Mouse (Mus musculus) heart, postnatal 10 days (tissue): ENCODE measurements around the gene Vsx1. TPM values are rescaled to one million over a fixed set of nuclear protein-coding genes. Genes with fewer than 3 reads are reported as not detected.

ENCODE experiments used
- DNase-seq, 2 experiments: peaks; one replicate each; pipeline ENCODE4 v3.0.0; 2021
- intact Hi-C: fragments of 180-260 bp; cut with DNase I; formaldehyde crosslinking; loops from one replicate; pipeline ENCODE4 v1.15.1; 2025
- total RNA-seq, 2 experiments: library from RNA; stranded (reverse); gene quantifications; 2 replicates each; pipeline ENCODE4 v1.2.3; 2021

Gene Vsx1
- total RNA-seq, 2 experiments from 2014 or later: not detected

DNA sequence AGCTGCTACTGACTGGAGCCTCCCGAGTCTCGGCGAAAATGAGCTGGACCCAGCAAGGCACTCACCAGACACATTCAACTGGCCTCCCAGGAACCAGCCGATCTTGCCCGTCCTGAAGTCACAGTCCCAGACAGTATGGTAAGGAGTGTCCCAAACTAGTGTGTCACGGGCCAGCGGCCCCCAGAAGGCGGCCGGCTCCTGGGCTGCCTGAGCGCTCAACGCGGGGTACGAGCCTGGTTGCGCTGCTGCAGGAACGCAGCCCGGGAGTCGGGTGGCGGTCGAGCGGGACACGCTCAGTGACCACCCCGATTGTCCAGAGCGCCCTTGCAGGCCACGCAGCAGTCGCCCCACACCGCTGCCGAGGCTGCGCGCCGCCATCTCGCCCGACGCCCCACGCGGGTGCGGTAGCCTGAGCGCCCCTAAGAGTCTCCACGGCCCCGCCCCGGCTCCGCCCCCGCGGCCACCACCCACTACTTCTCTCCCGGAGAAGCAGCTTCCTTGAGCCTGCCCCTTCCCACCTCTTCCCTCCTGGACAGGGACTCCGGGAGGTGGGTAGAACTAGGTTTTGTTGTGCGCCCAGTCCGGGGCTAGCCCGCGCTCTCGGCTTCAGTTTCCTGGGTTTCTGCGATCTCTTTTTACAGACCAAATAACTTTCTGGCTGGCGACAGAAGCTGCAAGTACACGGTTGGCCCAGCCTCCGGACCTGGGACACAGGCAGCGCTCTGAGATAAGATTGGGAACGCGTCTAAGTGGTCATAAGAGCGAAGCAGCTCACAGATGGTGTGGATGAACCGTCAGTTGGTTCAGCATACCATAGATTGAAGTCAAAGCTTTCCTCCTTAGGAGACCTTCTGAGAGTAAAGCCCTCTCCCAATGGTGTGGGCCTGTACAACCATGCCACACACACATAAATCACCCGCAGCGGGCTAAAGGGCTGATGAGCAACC is 21.1 kb downstream of the Vsx1 start, which contains the start of gene Acss1:
Gene Acss1, minus strand, starts transcription at position 681 of the 947 bp plus-strand sequence.
- peak; percentile 71 to 74 for DNase-seq
- intact Hi-C loops: no loop called here

GRCm38 (mm10) chr2:150667065-150667819 is 21.9 kb downstream of the Vsx1 start:
- intact Hi-C loops: no loop called here
- DNase-seq: peak; percentile 30 to 40

DNA sequence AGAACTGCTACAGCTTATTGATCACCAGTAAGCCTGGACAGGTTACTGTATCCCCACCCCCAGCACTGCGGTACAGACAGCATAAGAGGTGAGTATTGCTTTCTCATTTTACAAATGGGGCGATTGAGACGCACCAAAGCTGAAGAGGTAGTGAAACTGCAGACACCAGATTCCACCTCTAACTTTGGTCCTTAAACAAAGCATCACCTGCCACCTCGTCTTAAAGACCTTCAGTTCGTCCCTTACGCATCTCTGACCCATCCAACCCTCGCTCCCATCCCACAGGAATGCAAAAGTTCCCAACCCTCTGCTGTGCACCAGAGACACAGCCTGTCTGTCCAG is 22.5 kb downstream of the Vsx1 start:
- intact Hi-C loops: no loop called here

DNA sequence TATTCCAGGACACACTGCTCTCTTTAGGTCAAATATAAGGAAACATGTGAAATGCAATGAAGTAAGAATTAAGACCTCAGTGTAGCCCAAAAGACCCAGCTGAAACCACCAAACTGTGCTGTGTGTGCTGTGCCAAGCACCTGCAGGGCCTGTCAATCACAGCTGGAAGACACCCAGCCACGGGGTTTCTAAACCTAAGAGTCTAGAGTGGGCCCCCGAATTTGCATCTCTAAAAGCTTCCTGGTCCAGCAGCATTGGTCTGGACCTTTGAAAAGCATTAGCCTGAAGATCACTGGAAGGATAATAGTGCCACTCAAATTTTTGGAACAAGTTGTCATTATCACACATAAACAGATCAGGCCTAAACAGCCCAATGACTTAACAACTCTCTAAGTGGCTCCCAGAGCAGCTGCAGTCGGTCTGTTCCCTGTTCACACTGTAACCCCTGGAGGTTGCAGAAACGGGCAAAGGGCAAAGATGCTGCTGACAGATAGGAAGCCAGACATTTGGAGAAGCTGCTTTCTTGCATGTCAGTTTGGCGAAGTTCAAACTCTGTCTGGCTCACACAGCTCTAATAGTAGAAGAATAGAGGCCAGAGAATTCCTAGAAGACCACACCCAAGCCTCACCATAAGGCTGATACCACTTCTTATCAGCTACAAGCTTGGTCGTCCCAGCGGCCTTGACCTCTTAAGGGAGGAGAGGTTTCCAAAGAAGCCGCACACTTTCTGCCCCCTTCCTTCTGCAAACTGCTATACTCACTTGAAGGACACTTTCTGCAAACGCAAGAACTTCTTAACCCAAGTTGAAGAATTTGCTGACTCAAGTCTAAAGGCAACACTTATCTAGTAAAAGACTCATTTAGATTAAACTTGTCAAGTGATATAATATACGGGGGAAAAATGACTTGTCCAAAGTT is 23.4 kb downstream of the Vsx1 start:
- DNase-seq: peak; percentile 30 to 43
- intact Hi-C loops: no loop called here

More for the DNA sequence above, 22.5 kb downstream of the Vsx1 start:
- DNase-seq: no peak

- intact Hi-C loops: no loop called here
- DNase-seq: no peak
These were observed 24.2 kb downstream of the Vsx1 start for GRCm38 (mm10) chr2:150665006-150665405.

DNA sequence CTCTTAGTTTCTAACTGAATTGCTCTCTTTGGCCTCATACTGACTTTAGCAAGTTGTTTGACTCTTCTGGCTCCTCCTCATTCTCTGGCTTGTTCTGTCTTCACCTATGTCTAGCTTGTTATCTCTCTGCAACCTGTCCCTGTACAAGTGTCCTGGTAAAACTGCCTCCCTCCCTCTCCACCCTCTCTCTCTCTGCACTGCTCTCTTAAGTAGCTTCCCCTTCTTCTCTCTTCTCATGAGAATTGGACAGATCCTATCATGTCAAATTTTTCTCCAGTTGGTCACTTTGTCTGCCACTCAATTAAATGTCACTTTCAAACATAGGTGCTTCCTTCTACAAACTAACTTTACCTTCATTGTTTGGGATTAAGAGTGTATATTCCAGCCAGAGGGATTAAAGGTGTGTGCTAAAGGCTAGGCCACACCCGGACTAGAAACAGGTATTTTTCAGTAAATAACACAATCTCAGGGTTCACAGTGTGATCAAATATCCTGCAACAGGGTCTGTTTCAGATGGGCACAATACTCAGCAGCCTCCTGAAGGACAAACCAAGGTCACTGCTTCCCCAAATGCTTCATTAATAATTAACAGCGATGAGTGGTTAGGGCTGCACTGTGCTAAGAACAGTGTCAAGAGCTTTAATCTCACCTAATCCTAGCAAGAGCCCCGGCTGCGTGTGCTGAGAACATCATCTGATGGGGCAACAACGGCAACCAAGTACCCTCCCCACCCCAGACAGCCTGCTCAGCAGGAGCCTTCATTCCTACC is 24.8 kb downstream of the Vsx1 start:
- intact Hi-C loops: no loop called here
- no peak for DNase-seq

- peak; percentile 73 to 74 for DNase-seq
- intact Hi-C loops: no loop called here
These were observed 25.9 kb downstream of the Vsx1 start for GRCm38 (mm10) chr2:150663255-150663654.

- DNase-seq: no peak
- intact Hi-C loops: no loop called here
These were observed 27.2 kb downstream of the Vsx1 start for GRCm38 (mm10) chr2:150662007-150662406.

DNA sequence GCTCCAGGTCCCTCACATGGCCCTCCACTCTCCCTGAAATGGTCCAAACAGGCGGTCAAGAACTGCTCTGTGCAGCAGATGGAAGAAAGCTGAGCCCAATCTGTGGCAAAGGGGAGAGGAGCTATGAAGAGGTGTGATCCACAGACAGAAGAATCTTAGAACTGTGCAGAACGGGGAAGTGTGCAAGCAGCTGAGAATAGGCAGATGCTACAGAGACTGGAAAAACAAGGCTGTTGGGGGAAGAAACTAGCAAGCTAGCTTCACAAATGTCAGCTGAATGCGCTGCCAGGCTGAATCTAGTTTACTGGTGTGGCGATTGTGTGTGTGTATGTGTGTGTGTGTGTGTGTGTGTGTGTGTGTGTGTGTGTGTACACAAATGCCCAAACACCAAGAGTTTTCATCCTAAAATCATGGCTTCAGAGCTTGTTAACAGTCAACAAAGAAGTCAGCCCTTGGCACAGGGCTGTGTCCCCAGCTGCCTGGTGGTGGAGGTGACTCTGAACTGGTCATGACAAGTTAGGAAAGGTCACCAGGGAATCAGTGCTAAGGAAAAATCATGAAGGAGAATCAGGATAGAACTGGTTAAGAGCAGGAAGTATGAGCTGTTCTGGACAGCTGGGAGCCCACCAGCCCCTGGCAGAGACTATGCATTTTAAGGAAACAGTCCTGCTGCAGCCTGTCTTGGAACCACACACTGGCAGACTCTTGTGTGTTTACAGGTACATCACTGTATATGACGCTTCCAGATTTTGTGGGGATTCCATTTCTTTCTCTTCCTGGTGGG is 28.3 kb downstream of the Vsx1 start:
- DNase-seq: peak; percentile 34 to 40
- intact Hi-C loops: no loop called here

DNA sequence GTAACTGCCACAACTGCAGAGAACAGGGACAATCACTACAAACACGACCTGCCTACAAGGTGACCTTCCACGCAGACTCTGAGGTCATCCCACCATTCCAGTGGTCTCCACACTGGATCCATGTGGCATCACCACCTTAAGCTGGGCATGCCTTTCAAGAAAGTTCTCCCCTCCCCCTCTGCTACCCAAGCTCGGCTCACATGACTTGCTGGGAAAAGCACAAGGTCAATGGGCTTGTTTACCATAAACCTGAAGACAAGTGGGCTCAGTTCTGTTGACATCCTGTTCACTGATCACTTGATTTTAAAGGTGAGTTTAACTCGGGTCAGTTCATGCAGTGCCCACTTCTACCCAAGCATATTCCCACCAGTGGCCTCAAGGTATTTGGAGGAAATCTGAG is 29.1 kb downstream of the Vsx1 start:
- intact Hi-C loops: no loop called here
- DNase-seq: no peak

GRCm38 (mm10) chr2:150656975-150657768 is 32.0 kb downstream of the Vsx1 start:
- DNase-seq: no peak
- intact Hi-C loops: no loop called here

- DNase-seq: no peak
- intact Hi-C loops: no loop called here
These were observed 33.0 kb downstream of the Vsx1 start for GRCm38 (mm10) chr2:150656112-150656511.

DNA sequence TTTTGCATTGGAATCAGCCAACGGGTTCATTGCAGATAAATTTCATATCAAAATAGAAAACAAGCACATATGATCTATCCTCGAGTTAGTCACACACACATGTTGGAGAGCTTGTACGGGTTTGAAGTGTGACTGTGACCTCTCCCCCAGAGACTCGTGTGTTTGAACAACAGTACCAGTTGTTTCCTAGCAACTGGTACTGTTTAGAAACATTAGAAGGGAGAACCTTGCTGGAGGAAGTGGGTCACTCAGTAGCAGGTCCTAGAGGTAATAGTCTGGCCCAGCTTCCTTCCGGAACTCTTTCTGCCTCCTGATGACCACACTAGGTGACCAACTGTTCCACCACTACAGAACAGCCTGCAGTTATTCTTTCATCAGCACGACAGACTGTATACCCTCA is 33.9 kb downstream of the Vsx1 start:
- no peak for DNase-seq
- intact Hi-C loops: no loop called here

- intact Hi-C loops: no loop called here
- DNase-seq: no peak
These were observed 34.3 kb downstream of the Vsx1 start for GRCm38 (mm10) chr2:150654814-150655213.

DNA sequence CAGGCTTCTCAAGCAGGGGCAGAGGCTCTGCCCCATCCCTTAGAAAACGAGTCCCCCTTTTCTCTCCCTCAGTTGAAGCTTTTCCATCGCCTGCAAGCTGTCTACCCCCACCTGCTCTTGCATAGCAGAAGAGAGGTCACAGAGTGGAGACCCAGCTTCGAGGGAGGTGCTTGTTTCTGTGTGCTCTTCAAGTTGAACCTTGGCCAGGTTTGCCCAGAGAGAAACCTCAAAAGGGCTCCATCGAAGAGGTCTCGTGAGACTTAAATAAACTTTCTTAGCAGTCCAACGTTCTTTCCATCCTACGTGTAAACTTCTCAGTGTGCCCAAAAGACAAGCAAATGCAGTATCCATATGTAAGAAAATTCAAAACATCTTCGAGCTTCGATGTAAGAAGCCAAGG is 37.8 kb downstream of the Vsx1 start:
- intact Hi-C loops: no loop called here
- no peak for DNase-seq

DNA sequence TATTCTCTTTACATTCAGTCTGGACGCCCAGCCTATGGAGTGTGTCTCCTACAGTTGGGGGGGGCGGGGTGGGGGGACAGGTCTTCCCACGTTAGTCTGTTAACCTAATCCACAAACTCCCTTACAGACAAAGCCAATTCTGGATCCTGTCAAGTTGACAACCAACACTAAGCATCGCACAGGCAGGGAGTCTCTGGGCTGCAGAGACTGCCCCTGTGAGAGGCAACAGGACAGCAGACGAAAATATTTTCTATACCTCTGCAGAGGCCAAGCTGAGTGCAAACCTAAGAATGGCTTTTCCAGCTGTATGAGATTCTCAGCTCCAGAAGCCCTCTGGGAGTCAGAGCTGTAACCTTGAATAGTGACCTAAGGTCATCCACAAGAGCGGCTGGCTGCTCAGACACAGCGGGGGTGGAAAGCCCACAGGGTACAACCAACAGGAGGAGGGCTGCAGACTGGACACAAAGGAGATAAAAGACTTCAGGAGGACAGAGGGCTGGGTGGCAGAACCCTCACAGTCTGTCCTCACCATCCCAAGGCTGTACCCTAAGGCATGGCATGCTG is 38.6 kb downstream of the Vsx1 start:
- intact Hi-C loops: no loop called here
- peak; percentile 27 to 29 for DNase-seq

- DNase-seq: peak in 1 of 2 experiments; percentile 25
- intact Hi-C loops: no loop called here
These were observed 40.8 kb downstream of the Vsx1 start for GRCm38 (mm10) chr2:150648300-150648895.
